Mouse (Mus musculus) ES-Bruce4 (cell line): ENCODE results near the gene Zfp1.

Source experiments
- CTCF ChIP-seq: IDR thresholded peaks from one replicate; pipeline ENCODE4 v1.8.1; 2011; ENCODE audit warnings: low read depth, low read length
- POLR2A ChIP-seq: IDR thresholded peaks from one replicate; pipeline ENCODE4 v1.8.1; 2011; ENCODE audit warnings: low read length; ENCODE audit not compliant: insufficient read depth

- TF ChIP-seq CTCF (no peak), POLR2A (no peak)
Measured at GRCm38 (mm10) chr8:111594951-111595350, 48.2 kb upstream of the Zfp1 start.
